Mouse (Mus musculus): ENCODE measurements at regions not wholly inside any gene's neighbourhood (a gene's known extent, or its start where the extent isn't known, plus 50 kb on each side); places are given as distances from the start of the nearest gene placed in this dataset.

DNA sequence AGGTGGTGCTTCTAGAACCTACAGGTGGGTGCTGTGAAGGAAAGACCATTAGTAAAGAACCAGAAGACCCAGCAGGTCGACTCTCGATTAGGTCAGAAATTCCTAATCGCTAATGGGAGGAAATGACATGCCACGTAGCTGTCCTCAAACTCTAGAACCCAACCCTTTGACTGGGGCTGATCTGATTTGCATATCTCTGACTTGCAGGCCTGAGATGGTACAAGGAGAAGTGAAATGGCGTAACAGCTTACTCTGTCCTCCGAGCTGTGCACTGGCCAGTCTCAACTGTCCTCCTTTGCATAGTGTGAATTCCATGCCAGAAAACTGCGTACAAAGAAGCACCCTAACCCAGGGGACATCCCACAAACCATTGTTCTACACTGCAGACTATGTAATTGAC lies 182.4 kb upstream of the Sdk2 start:
- no peak for DNase-seq

DNA sequence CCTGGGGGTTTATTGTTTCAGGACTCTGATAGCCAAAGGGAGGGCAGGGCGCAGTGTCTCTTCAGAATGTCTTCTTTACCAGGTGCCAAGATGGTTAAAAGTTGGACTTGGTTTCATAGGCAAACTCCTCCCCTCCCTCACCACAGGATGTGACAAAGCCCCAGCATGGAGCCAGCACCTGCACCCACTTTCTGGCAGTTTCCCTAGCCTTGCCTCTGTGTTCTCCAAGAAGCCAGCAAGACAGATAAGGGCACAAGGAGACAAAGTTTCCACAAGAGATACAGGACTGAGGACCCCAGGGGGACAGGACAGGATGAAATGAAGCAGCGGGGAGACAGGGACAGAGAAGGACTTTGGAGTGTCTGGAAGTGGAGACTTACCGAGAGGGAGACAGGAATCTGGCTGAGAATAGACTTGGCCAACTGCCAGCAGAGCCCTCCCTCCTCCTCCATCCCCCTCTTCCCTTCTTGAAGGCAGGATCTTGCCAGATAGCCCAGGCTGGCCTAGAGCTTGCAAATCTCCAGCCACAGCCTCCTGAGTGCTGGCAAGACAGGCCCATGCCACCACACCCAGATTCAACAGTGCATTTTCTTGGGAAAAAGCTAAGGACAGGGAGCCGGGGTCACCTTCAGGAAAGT lies 181.5 kb upstream of the Sdk2 start:
- no peak for DNase-seq

DNA sequence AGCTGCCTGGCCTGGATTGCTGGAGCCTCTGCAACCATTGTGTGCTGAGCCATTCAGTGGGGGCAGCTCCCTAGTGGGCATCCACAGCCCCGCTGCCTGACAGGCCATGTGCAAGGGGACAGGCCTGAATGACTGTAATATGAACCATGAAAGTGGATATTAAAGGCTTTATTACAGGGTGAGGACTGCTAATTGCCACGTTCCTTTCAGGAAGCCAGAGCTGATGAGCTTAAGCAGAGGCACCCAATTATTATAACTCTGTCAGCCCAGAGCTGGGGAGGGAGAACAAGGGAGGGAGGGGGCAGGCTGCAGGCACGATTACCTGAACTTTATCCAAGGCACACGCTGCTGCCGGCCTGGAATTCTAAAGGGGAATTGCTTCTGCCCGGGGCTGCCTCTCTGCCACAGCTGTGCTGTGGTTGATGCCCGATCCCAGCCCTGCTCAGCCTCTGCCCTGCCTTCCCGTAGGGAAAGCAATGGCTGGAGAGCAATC lies 172.5 kb upstream of the Sdk2 start:
- no peak for DNase-seq

DNA sequence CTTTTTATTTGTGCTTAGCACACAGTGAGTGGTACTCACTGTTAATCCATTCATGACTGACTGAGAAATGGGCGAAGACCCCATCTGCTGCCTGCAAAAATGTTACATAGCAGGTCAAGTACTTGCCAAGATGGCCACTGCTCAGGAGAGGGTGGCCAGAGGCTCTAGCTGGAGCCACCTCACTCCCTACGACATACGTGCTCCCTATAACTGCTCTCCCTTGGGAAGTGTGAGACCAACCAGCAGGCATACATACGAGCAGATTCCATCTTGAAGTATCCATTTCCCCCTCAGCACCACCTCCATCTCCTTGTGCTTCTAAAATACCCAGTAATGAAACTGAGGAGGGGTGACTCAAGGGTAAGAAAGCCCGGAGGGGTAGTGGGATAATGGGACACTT lies 172.0 kb upstream of the Sdk2 start:
- DNase-seq, result no peak

DNA sequence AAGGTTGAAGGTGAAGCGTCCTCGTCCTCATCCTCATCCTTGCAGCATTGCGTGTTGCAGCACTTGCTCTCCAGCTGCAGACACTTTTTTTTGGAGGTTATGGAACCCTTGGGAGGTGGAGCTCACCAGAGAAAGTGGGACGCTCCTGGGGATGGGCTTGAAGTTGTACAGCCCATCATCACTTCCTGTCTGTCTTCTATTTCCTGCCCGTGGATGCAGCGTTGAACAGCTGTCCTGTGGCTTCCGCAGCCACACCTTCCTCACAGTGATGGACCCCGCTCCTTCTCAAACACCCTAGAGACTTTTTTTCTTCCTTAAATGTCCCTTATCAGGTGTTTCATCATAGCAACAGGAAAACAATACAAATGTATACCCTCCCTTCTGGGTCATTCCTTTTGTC lies 171.5 kb upstream of the Sdk2 start:
- DNase-seq, result no peak

DNA sequence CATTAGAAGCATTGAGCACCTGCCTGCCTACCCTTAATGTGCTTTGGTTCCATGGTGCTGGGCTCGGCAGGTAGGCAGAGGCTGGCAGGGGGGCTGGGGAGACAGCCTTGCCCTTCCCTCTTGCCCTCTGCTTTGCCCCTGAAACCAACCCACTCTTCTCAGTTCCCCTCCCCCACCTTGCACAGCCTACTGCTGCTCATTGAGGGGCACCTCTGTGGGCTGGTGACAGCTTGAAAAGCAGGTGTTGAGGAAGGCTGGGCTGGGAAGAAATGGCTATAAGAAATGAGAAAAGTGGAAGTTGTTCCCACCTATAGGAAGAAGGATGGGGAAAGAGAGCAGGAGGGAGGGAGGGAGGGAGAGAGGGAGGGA lies 167.7 kb upstream of the Sdk2 start:
- DNase-seq, result no peak

DNA sequence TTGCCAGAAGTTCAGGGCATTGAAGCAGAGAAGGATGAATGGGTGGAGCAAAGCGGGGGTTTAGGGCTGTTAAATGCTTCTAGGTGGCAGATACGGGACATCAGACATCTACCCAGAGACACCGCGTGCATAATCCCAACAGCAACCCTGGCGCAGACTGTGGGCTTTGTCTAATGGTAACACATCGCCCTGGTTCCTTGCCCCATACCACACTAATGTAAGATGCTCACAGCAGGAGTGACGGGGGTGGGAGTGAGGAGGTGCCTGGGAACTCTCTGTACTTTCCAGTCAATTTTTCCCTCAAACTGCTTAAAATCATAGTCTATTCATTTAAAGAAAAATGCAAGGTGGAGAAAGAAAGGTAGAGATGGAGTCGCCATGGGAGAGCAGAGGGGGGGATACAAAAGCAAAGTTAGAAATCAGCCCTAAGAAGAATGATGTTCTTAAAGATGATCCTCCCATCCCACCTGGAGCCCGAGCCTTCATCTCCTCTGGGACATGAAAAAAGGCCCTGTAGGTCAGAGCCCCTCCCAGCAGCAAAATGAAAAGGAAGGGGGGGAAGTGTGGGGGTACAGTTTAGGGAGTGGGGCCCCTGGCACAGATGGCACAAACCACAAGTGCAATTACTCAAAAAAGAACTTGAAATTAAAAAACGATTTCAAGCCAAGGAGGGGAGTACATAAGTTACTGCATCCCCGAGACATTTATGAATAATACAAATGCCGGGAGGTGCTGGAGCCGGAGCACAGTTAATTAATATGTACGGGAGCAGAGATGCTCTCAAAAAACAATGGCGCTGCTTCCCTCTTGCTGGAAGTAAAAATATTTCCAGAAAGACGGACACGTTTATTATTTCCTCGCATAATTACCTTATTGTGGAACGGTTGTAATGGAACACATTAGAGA lies 167.0 kb upstream of the Sdk2 start:
- DNase-seq, result no peak

DNA sequence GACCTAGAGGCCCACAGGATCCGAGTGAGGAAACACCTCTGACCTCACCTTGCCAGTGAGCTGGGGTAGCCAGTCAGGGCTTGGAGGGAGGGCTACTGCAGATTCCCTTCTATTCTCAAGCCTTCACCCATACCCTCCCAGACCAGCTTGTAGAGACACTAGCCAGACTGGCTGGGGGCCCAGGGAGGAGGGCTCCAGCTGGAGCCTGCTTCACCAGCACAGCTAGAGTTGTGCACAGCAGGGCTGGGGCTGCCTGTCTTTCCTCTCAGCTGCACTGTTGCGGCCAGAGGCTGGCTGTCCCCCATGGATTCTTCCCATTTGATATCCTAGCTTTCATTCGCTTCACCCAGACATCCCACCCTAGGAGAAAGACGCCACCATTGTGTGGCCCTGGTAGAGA lies 165.0 kb upstream of the Sdk2 start:
- no peak for DNase-seq

DNA sequence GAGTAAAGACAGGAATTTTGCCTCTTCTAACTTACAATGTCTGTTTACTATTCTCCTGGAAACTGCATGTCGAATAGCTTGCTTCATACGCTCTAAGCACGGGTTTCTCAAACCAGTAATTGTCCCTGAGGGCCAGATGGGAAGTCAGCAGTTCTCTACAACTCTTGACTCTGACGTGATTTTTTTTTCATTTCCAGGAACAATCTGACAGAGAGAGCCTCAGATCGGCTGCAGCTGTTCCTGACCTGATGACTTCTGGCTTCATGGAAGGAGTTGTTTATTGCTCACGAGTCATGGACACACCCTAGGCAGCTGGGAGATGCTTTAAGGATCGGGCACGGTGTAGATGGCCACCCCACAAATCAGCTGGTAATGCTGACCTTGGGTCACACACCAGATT lies 162.9 kb upstream of the Sdk2 start:
- DNase-seq, result no peak

DNA sequence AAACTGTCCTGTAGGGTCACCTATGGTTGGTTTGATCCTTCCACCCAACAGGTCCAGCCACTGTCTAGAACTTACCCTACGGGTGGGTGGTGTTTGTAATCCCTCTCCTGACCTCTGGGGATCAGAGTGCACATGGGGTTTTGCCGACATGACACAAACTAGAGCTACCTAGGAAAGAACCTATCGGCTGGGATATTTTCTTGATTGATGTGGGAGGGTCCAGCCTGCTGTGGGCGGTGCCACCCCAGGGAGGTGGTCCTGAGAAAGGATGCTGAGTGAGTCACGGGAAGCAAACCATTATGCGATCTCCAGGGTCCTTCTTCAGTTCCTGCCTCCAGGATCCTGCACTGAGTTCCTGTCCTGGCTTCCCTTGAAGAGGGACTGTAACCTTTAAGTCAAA lies 162.3 kb upstream of the Sdk2 start:
- DNase-seq, result no peak

DNA sequence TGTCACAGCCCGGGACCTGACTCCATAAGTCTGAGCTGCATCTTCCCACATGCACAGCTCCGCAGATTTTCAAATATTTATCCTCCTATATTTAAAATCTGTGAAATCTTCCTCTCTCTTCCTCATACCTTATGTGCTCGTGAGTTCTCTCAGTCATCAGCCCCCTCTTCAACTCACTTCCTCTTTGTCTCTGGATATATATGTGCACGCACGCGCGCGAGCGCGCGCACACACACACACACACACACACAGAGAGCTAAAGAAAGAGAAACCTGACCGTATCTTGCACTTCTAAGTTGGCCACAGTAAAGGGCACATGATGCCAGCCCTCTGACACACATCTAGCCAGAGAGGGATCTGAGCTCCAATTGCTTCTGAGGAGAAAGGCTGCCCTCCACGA lies 159.7 kb upstream of the Sdk2 start:
- DNase-seq, result no peak

DNA sequence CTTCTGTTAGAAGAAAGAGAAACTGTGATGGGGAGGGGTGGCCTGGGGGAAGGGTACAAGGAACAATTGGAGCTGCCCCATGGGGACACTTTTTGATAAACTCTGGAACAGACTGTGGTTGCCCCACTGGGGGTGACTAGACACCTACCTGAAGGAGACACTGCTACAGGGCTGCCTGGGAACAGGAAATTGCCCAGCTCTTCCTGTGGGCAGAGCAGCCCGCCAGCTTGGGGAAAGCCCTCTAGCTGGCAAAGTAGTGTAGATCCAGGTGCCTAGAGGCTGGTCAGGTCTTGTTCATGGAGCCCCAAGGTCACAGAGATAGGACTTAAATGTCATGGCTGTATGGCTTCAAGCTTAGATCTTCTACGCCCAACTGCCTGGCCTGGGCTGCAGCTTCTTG lies 157.9 kb upstream of the Sdk2 start:
- DNase-seq, result no peak

DNA sequence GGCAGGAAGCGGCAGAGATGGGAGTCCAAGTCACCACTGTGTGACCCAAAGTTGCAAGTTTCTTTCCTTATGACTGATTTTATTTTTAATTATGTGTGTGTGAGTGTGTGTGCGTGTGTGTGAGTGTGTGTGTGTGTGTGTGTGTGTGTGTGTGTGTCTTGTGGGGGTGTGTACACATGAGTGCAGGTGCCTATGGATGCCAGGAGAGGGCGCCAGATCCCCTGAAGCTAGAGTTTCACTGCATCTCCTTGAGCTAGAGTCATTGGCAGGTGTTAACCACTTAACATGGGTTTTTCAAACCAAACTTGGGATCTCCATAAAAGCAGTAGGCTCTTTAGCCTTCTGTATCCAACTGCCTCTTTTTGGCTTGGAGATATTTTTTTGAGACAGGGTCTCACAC lies 156.2 kb upstream of the Sdk2 start:
- DNase-seq, result no peak

DNA sequence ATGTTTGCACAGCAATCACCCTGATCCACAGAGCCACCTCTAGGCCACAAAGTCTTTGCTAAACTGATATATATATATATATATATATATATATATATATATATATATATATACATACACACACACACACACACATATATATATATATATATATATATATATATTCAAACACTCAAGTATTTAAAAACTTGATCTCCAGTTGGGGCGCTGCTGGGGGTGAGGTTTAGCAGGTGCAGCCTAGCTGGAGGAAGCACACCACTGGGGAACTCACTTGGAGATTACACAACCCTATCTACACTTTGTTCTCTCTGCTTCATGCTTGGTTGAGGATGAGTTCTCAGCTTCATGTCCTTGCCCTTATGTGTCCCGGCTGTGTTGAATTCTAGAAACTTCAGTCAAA lies 153.6 kb upstream of the Sdk2 start:
- DNase-seq, result no peak

DNA sequence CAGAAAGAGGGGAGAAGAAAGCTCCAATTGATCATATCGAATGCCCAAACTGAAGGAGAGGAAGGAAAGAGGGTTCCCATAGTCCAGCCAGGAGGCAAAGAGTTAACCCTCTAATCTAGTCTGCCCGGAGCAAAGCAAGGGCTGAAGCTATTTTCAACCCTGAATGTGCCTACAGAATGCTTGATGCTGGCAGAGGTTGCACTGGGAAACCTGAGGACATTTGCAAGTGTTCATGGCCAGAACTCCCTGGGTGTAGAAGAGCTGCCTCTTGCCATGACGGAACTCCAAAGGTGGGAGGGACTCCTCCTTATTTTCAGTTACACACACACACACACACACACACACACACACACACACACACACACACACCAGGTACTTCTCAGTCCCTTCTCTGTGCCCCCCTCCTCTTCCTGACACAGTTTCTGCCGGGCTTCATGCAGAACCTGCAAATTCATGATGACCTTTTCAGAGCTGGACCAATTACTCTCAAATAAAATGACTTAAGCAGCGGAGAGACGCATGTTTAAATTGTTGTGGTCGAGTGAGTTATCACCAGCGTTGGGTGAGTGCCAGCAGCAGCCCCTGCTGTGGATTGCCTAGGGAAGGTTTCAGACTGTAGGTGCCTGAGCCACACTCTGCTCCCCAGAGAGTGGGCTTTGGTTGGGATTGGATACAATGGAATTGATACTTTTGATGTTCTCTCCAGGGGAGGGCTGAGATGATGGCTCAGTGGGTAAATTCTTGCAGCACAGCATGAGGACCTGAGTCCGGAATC lies 152.1 kb upstream of the Sdk2 start:
- DNase-seq, result no peak

DNA sequence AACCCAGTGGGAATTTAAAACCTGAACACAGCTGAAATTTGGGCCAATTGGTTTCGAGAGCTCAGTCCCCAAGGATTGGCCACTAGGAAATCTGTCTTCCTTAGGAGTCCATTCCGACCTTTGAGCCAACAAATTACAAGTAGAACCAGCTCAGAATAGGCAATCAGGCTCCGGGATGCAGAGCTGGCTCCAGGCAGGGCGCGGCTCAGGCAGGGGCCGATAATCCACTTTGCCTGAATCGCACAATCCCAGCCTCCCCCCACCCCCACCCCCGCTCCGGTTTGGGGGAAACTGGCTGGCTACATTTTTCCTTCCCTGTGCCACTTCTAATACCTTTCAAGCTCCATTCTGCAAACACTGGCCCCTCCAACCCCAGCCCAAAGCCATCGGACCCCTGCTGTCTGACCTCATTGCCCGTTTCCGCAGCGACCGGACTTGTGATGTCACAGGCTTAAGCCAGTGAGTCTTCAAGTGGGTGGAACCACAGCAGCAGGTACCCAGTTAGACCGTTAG lies 150.5 kb upstream of the Sdk2 start:
- DNase-seq, result no peak

DNA sequence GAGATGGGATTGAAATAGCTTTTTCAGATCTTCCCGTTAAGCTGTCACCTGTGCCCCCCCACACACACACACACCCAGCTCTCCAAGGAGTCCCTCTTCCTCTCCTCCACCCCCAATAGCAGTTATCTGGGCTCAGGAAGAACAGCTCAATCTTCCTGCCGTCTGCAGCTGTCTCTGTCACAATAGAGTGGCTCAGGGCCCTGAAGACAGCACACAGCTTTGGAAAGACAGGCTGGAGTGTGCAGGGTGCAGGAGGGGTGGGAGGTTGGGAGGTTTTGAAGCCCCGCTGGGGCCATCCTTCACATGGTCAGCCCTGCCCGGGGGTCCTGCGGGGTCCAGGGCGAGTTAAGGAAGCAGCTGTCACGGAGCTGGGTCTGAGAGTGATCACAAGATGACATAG lies 149.6 kb upstream of the Sdk2 start:
- no peak for DNase-seq

DNA sequence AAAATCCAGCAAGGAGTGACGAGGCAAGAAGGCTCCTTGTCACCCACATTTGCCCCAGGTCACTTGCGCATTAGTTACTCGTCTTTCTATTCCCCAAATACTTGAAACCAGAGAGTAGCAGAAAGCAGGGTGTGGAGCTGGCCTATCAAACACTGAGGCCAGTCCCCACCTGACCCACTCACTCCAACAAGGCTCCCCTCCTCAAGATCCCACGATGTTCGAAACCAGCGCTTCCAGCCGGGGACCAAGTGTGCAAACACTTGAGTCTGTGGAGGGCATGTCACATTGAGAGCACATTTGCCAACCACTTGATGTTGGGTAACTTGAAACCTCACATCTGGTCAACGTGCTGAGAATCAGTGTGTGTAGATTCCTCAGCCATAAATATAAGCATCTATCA lies 148.4 kb upstream of the Sdk2 start:
- DNase-seq, result no peak

DNA sequence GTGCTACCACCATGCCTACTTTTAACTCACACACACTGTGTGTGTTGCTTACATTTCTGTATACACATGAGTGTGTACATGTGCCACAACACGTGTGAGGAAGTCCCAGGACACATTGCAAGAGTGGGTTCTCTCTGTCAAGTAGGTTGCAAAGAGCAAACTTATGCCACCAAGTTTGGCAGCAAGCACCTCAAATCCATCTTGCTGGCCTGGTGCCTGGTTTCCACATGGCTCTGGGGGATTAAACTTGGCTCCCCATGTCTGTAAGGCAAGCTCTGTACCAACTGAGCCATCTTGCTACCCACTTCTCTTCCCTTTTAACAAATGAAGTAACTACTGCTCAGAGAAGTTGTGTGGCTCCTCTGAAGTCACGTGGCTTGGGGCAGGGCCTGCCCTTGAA lies 145.3 kb upstream of the Sdk2 start:
- DNase-seq, result no peak

DNA sequence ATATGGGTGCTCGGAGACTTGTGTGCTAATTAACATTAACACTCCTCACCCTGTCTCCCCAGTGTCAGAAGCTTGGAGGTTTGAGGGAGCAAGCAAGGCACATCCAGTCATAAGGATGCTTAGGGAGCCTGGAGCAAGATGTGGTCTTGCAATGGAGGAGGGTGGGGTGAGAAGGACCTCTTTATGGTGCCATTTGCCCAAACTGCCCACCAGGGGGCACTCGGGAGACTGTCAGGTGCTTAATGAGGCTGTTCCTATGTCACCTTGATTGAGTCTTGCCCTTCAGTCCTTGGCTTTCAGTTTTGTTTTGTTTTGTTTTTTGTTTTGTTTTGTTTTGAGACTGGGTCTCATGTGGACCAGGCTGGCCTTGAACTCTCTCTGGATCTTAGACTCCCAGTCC lies 138.3 kb upstream of the Sdk2 start:
- DNase-seq, result no peak

DNA sequence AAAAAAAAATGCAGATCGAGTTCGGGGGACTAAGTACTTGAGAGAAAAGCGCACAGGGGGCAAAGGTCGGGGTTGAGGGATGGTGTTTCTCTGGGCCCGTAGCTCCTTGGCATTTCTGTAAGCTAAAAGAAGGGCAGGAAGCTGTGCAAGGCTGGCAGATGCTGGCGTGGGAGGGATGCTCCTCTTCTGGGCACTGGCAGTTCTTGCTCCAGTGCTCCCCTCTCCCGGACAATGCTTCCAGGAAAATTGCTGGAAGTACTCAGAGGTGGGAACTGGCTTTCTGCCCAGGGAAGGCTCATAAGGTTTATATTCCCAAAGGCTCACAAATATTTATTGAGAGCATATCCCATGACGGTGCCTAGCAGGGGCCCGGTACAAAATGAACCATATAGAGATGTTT lies 136.6 kb upstream of the Sdk2 start:
- no peak for DNase-seq

DNA sequence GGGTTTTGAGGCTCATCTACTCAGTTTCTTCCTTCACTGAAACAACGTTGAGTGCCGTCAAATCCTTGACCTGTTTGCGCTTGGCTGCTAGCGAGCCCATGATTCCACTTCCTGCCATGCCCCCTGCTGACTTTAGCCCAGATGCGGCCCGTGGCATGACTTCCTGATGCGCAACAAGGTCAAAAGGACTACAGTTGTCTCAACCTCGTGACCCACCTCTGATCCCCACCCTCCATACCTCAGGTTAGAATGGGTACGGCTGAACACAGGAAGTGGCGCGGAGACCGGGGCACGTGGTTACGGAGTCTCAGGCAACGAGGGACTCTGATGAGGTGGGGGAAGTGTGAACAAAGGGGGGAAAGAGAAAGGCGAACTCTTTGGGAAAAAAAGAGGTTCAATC lies 135.6 kb upstream of the Sdk2 start:
- no peak for DNase-seq

DNA sequence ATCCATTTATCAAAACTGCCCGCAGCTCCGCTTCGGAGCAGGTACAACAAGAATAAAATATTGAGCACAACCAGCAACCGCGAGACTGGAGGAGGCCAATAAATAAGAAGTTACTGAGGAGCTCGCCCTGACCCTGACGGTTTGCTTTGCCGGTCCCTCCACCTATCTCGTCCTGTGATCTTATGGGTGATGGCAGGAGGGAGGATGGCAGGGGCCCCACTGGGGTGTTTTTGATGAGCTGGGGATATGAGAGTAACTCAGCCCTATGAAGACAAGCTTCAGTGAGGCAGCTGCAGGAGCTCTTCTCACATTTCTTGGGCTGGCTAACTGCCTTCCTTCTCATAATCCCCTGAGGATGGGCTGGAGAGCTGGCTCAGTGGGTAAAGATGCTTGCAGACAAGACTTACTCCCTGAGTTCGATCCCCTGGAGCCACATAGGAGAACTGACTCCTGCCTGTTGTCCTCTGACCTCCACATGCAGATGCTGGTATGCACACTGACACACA lies 132.3 kb upstream of the Sdk2 start:
- no peak for DNase-seq

All from right cerebral cortex, postnatal 25 days (tissue).